Mouse (Mus musculus) CH12F3 (cell line): ENCODE data around the gene Gemin8.

Source experiments
- in situ Hi-C: fragments of 300-500 bp; cut with MboI; formaldehyde crosslinking; loops from 2 replicates; pipeline ENCODE4 v1.14.3; 2020; ENCODE audit warnings: low sequenced_read_pairs

Gene Gemin8

DNA sequence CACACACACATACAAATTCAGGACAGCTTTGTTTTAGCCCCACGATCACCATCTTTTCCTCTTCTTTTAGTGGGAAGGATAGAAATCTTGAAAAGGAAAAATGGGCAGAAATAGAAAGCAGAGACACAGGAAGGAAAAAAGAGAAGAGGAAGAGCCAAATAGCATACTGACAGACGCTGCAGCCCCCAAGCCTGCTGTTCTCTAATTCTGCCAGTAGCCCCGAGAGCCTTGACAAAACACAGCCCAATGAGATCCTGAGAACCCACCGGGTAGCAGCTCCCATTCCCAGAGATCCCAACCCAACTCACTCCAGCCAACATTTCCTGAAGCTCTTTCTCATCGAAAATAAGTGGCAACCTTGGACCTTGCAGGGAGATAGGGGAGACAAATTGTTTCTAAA, 49.1 kb downstream of the Gemin8 start:
- in situ Hi-C loops = no loop called here

DNA sequence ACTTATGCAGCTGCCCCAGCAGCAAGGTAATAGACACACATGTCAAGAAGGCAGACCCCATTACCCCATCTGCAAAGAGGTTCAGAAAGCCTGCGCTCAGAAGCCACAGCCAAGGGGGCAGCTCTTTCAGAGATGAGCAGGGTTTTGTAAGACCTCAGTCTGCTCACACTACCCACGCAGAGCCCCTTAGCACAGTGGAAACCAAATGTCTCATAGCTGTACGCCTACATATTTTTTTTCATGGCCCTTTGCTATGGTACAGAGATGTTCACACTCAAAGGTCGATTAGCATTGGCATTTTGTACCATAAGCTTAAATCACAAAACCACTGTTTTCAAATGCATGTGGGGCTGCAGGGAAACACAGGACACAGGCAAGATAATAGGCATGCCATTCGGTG, 56.6 kb downstream of the Gemin8 start:
- in situ Hi-C loops = no loop called here

DNA sequence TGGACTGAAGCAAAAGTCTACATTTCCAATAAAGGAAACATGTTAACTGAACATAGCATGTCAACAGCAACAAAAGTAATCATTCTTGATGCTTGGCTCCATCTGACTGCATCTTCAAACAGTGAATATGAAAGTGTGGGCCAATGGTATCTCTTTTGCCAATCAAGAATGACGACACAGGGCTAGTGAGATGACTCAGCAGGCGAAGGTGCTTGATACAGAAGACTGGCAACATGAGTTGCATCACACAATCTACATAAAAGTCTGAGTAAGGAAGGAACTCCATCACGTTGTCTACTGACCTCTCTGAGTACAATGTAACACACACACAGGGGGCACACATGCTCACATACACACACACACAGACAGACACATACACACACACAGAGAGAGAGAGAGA, 59.5 kb downstream of the Gemin8 start:
- in situ Hi-C loops = no loop called here

DNA sequence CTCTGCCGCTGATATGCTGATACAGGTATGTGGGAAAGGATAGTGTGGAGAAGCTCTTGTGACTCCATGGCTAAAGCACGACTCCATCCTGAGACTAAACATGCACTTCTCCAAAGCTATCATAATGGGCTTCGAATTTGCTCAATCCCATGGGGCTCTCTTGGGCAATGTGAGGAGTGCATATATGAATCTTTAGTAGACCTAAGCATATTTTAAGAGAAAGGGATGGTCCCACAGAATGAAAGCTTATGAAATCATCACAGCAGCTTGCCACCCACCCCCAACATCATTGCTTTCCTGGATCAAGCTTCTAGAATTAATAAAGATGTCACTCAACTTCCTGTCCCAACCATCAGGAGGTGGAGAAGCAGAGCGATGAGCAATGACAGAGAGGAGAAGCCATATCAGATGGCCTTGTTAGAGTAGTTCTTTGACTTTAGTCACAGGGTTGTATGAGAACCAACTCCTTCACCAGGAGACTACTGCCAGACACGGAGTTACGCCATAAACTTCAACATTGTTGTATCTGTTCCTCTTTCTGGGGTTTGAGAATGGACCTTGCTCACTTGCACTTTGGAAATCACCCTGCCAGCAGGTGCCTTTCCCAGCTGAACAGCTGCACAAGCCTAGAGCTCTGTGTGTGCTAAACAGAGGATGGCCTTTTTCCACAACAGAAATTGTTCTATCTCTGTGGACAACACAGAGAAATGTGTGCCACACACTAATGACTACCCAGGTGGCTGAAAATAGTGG, 60.4 kb downstream of the Gemin8 start:
- in situ Hi-C loops = no loop called here

DNA sequence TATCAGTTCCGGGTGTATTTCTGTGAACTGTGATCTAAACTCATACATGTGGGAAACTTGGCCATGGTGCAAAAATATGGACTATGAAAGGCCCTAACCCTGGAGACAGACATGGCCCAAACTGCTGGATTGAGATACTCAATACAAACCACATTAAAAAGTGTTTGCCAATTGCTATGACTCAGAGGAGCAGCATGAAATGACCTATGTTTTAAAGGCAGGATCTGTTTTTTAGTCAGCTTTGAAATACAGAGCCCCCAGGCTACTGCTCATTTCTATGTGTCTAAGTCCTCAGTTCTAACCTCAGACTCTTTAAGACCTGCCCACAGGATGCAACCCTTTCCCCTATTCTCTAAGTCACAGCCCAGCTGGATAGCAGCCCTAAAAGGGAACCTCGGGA, 65.9 kb downstream of the Gemin8 start:
- in situ Hi-C loops = no loop called here

DNA sequence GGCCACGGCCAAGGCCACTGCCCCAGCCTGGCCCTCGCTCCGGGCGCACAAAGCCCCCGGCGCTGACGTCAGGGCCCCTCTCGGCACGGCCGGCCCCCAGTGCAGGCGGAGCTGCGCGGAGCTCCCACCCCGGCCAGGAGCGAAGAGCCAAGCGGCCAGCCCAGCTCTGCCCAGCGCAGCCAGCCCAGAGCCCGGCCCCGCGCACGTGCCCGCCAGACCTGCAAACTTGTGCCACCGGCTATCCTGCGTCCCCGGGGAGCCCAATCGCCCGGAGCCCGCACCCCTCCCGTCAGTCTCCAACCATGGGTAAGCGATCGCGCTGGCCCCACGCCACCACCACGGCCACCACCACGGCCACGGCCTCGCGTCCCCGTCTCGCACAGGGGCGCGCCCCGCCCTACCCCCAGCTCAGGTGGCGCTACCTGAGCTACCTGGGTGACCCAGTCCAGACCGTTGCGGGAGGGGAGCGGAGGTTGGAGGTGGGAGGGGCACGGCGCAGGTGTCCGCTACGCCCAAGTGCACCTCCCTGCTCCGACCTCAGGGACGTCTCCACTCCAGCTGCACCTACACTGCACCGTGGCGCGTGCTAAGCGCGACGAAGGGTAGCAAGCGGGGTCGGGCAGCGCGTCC, 68.7 kb downstream of the Gemin8 start, which contains the start of gene Gpm6b:
Gene Gpm6b, plus strand, starts transcription at position 81 of the 630 bp plus-strand sequence.
- in situ Hi-C loops = no loop called here

DNA sequence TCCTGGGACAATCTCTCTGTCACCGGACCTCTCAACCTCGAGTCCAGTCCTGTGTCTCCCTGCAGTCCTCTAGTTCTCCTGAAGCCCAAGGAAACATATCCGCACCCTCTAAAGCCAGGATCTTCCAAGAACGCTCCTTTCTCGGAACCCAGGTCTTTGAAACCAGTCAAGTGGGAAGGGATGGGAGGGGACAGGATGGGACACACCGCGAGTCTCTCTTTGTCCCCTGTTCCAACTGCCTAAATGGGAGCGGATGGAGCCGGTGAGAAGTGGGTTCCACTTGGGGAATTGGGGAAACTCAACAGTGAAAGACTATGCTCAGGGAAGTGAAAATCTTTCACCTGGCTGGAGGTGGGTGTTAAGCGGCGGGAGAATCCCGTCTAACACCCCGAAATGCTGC, 69.3 kb downstream of the Gemin8 start:
- in situ Hi-C loops = no loop called here
